Mouse (Mus musculus): ENCODE measurements around the gene Apon.
A peak's percentile ranks its signal among the peaks of the same experiment; 100 is the strongest.
"Not testable (repeated sequence)": the region's sequence is repeated elsewhere in the genome, so short reads cannot be mapped to it uniquely, and the experiment has no call there.

Apon gene

GRCm38 (mm10) chr10:128272819-128273439 lies 19.0 kb downstream of the Apon start:
- not testable (repeated sequence) for DNase-seq (ENCODE audit: low spot score)

GRCm38 (mm10) chr10:128275374-128275773 lies 21.5 kb downstream of the Apon start:
- not testable (repeated sequence) for DNase-seq (ENCODE audit: low spot score)

GRCm38 (mm10) chr10:128278158-128278557 lies 24.3 kb downstream of the Apon start:
- no peak for DNase-seq (ENCODE audit: low spot score)

GRCm38 (mm10) chr10:128280943-128281342 lies 27.0 kb downstream of the Apon start:
- DNase-seq (ENCODE audit: low spot score): no peak

GRCm38 (mm10) chr10:128281682-128282081 lies 27.8 kb downstream of the Apon start:
- no peak for DNase-seq (ENCODE audit: low spot score)

- DNase-seq (ENCODE audit: low spot score): no peak
Measured at GRCm38 (mm10) chr10:128282886-128283450, 29.1 kb downstream of the Apon start.

- no peak for DNase-seq (ENCODE audit: low spot score)
Measured at GRCm38 (mm10) chr10:128283604-128284579, 30.0 kb downstream of the Apon start.

GRCm38 (mm10) chr10:128290594-128290993 lies 36.7 kb downstream of the Apon start:
- DNase-seq (ENCODE audit: low spot score): not testable (repeated sequence)

GRCm38 (mm10) chr10:128296370-128297090 lies 42.6 kb downstream of the Apon start:
- no peak for DNase-seq (ENCODE audit: low spot score)

GRCm38 (mm10) chr10:128297221-128297620 lies 43.3 kb downstream of the Apon start:
- DNase-seq (ENCODE audit: low spot score): no peak

- no peak for DNase-seq (ENCODE audit: low spot score)
Measured at GRCm38 (mm10) chr10:128297622-128298021, 43.7 kb downstream of the Apon start.

- DNase-seq (ENCODE audit: low spot score): no peak
Measured at GRCm38 (mm10) chr10:128298243-128298642, 44.3 kb downstream of the Apon start.

GRCm38 (mm10) chr10:128298702-128299171 lies 44.8 kb downstream of the Apon start, which contains the start of gene Il23a:
Il23a (minus strand) TSS chr10:128298752.
- DNase-seq (ENCODE audit: low spot score): no peak

GRCm38 (mm10) chr10:128302357-128302756 lies 48.5 kb downstream of the Apon start:
- DNase-seq (ENCODE audit: low spot score): no peak

- DNase-seq (ENCODE audit: low spot score): no peak
Measured at GRCm38 (mm10) chr10:128302785-128303125, 48.9 kb downstream of the Apon start.

- peak; percentile 97 for DNase-seq (ENCODE audit: low spot score)
Measured at GRCm38 (mm10) chr10:128303126-128304021, 49.5 kb downstream of the Apon start, which contains the start of gene Pan2. Pan2 (plus strand) TSS chr10:128303335.

All from left cerebral cortex, adult 11 months (tissue).